Mouse (Mus musculus): ENCODE measurements around the gene Cdh13.

- TF ChIP-seq CTCF (IDR thresholded peaks at IDR 0.05) (no peak), POLR2A (IDR thresholded peaks at IDR 0.05; ENCODE audit: insufficient read depth, low read depth, low read length) (no peak), EP300 (IDR thresholded peaks at IDR 0.05; ENCODE audit: insufficient read depth, low read depth, low read length) (no peak)
Observed at GRCm38 (mm10) chr8:118725651-118726050, 442.1 kb downstream of the Cdh13 start.

All from heart, adult 2 months (tissue).